Mouse (Mus musculus): Measurements from ENCODE around the gene Dph1. TPM values are rescaled to one million over a fixed set of nuclear protein-coding genes. Genes with fewer than 3 reads are reported as not detected.

The Dph1 gene
- 18.8 TPM in 2 replicates for polyA plus RNA-seq (2012; rRNA removed)

DNA sequence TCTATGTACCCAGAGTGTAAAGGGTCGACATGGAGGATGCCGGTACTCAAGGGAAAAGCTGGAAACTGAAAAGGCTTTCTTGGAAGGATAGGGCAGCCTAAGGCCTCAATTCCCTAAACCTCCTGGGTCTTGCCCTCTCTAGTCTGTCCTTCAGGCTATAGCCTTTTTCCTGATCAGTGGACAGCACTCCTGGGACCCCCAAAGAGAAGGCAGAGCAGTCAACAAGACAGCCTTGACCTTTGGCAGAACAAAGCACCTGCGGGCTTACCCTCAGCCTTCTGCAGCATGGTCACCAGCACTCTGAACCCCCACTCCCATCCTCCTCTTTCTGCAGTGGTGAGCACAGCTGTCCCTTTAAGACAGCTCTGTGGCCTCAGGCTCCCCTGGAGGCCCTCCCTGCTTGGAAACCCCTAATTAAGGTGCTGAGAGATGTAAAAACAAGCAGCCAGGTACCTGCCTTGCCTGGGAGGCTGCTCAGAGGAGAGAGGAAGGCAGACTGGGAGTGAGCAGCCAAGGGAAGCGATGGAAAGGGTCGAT is at the start of gene Dph1:
Gene Dph1 (minus strand): TSS at position 337 of the 537 bp plus-strand sequence.

DNA sequence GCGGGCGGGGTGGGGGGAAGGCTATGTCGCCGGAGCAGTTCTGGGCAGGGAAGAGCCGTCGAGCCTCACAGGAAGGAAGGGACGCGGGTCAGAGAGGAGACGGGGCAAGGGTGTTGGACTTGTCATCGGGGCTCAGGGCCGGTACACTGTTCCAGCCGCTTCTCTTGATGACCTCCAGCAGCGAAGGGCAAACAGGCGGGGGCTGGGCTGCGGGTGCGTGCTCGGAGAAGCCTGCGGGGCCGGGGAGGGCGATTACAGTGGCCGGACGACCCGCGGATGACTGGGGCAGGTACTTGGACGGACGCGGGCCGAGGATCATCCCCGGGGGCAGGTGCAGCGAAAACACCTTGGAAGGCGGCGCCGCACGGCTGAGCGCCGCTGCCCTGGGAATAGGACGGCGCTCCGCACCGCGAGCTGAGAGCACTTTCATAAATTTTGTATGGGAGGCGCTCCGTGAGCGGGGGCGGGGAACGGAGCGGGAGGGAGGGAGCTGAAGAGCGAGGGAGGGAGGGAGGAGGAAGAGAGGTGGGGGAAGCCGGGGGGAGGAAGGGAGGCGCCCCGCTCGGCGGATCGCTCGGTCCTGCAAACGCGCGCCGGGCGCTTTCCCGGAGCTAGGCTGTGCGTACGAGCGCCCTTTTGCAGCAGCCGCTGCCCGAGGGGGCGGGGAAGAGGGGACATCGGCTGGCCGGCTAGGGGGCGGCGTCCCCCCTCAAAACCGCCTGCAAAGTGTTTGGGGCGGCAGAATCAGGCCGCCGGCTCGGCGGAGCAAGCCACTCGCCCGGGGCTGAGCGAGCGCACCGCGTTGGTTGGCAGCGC is 2.4 kb upstream of the Dph1 start, which contains the start of gene Rtn4rl1:
Gene Rtn4rl1 (plus strand): TSS at position 528 of the 816 bp plus-strand sequence.

DNA sequence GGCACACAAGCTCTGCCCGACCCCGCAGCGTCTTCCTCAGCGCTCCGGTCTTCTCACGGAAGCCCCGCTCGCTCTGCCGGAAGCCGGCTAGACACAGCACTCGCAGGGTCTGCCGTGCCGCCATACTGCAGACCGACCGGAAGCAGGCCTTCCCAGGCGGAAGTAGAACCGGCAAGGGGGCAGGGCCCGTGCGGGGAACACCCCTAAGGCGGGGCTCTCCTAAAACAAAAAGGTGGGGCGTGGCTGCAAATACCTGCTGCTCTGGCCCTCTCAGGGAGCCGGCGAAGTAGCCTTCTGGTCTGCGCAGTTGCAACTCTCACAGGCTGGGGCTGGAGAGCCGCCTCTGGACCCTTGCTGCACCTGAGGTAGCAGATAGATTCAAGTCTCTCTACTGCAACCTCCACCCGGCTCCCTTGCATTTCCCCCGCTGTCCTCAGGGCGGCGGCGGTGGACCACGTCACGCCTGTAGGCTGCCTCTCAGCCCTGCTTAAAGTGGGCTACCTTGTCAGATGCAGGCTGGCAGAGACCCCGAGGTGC is 12.3 kb downstream of the Dph1 start, which contains the start of gene Ovca2:
Gene Ovca2 (minus strand): TSS at position 164 of the 537 bp plus-strand sequence.

DNA sequence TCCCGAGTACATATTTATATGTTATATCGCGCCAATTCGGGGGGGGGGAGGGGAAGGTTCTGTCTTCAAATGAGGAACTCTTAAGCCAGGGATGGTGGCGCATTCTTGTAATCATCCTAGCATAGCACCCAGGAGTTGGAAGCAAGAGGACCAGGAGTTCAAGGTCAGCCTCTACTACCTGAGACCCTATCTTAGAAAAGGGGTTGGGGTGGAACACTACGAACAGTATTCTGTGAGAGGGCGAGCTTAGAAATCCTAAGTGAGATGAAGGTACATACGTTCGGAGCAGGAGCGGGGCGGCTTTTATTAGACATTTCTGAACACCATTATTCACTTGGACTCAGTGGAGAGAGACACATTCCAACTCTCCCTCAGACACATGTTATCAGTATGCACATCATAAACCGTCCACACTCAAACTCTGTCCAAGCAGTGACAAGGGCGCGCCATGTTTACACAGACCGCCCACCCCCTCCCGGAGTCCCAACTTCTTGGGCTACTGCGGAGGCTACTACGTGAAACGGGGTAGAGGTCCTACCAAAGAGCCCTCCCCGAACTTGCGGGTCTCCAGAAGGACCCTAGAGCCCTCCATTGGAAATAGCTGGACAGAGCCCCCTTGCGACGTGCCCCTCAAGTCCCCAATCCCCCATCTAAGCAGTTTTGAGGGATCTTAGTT is 21.5 kb downstream of the Dph1 start, which contains the start of gene Hic1:
Gene Hic1 (minus strand): TSS at position 115 of the 676 bp plus-strand sequence.

Other genes starting within 250 kb of the Dph1 start
- gene Hic1, start 21.7 kb downstream of the Dph1 start, polyA plus RNA-seq (2012; rRNA removed): 11.7 and 15.2 TPM in 2 replicates
- gene Ovca2, start 12.4 kb downstream of the Dph1 start, polyA plus RNA-seq (2012; rRNA removed): 4.6 and 5.3 TPM in 2 replicates
- gene Rtn4rl1, start 2.5 kb upstream of the Dph1 start, polyA plus RNA-seq (2012; rRNA removed): 2.8 and 3.7 TPM in 2 replicates
- gene Rpa1, start 157.1 kb upstream of the Dph1 start, polyA plus RNA-seq (2012; rRNA removed): 5.4 and 6.1 TPM in 2 replicates
- 1.0 and 1.3 TPM in 2 replicates for gene Smyd4, start 157.2 kb upstream of the Dph1 start, polyA plus RNA-seq (2012; rRNA removed)
- gene Serpinf1, start 231.5 kb upstream of the Dph1 start, polyA plus RNA-seq (2012; rRNA removed): 32.6 and 42.4 TPM in 2 replicates
- gene Serpinf2, start 248.3 kb upstream of the Dph1 start, polyA plus RNA-seq (2012; rRNA removed): 2.5 and 4.4 TPM in 2 replicates

Measured in stomach, adult 2 months (tissue).